Mouse (Mus musculus): ENCODE measurements around the gene Ppm1b. TPM values are rescaled to one million over a fixed set of nuclear protein-coding genes. Genes with fewer than 3 reads are reported as not detected.
"Not testable (repeated sequence)": the region's sequence is repeated elsewhere in the genome, so short reads cannot be mapped to it uniquely, and the experiment has no call there.

Ppm1b gene
- 116 and 122 TPM in 2 replicates for polyA plus RNA-seq (2016; fragmentation: Nextera tagmentation; extraction: Ambion mirVana)

DNA sequence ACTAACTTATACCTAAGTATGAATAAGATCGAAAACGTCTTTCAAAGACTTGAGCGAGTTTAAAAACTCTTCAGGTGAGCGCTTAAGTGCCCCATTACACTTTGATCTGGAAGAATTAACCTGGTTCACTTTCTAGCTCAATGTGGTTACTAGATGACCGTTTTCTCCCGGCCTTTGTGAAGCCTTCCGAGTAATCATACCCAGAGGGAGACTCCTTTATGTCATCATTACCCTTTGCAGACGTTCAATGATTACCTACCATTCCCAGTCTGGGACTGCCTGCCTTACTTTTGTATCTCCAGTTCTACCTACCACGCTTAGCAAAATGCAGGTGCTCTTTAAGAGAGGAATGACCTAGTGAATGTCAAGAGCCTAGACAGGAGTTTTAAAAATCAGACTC is at the start of gene Ppm1b:
Gene Ppm1b, plus strand, starts transcription at position 301 of the 400 bp plus-strand sequence.
- no peak for ATAC-seq (ENCODE audit: low FRiP score, low read depth)
- H3K36me3 ChIP-seq, result no peaks in the 10 kb centered on the region
- 33% methylated on average over 9 of the region's 9 CpGs for WGBS
- H3K9me3 ChIP-seq, result no peaks in the 10 kb centered on the region
- H3K4me3 ChIP-seq, result peak within 1 kb of the TSS; percentile 98
- no peaks in the 10 kb centered on the region for H3K27me3 ChIP-seq (replicated peaks)
- H3K4me1 ChIP-seq, result peaks cover 20% of the 10 kb centered on the region
- H3K9ac ChIP-seq, result peak within 1 kb of the TSS; percentile 49
- peak within 1 kb of the TSS; percentile 69 for H3K4me2 ChIP-seq (replicated peaks)
- peak within 1 kb of the TSS; percentile 70 for H3K27ac ChIP-seq

DNA sequence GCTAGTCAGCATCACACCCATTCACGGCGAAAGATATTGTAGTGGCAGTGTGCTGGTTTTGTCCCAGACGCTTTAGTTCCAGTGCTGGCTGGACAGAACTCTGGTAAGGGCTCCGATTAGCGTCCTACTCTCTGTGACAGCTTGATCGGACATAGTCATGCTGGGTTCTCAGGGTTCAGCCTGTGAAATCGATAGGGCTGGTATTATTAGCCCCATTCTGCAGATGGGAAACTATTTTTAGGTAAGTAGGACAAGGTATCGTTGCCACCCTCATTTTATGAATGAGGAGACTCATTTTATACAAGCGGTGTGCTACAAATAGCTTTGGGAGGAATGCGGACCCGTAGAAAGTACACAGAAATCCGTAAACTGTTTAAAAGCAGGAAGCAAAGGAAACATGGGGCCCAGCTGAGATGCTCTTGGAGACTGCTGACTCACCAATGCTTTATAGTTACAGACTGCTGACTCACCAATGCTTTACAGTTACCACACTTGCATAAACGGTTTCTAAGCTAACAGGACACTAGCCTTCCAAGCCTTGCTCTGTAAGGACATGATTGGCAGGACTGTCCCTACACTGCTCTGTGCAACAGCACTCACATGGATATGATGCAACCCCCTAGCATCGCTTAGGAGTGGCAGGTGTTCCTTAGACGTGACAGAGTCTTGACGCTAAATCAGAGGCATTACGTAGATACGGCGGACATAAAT is 34.7 kb upstream of the Ppm1b start:
- Histone ChIP-seq H3K36me3 (no peaks in the 10 kb centered on the region), H3K27ac (no peak overlapping the region), H3K9ac (no peak overlapping the region), H3K4me2 (replicated peaks) (no peak overlapping the region), H3K27me3 (replicated peaks) (no peaks in the 10 kb centered on the region), H3K4me1 (no peaks in the 10 kb centered on the region), H3K4me3 (no peak overlapping the region), H3K9me3 (no peaks in the 10 kb centered on the region)
- no peak for ATAC-seq (ENCODE audit: low FRiP score, low read depth)
- 88% methylated on average over 19 of the region's 19 CpGs for WGBS

DNA sequence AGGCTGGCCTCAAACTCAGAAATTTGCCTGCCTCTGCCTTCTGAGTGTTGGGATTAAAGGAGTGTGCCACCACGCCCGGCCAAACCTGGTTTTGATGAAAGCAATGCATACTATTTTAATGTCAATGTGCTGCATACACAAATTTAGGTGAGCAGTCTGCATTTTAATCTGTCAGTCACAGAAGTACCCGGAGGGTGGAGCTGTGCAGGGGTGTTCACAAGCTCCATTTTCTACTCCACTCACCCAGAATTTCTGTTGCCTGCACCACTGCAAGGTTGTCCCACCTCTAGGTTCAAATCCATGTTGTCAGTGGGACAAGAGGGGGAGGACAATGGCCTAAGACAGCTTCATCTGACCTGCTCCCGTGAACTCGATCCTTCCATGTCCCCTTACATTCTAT is 31.8 kb upstream of the Ppm1b start:
- no peak overlapping the region for H3K4me2 ChIP-seq (replicated peaks)
- no peaks in the 10 kb centered on the region for H3K4me1 ChIP-seq
- no peaks in the 10 kb centered on the region for H3K36me3 ChIP-seq
- H3K9ac ChIP-seq, result no peak overlapping the region
- 94% methylated on average over 5 of the region's 5 CpGs for WGBS
- ATAC-seq (ENCODE audit: low FRiP score, low read depth), result no peak
- H3K27me3 ChIP-seq (replicated peaks), result no peaks in the 10 kb centered on the region
- H3K4me3 ChIP-seq, result no peak overlapping the region
- no peak overlapping the region for H3K27ac ChIP-seq
- no peaks in the 10 kb centered on the region for H3K9me3 ChIP-seq

DNA sequence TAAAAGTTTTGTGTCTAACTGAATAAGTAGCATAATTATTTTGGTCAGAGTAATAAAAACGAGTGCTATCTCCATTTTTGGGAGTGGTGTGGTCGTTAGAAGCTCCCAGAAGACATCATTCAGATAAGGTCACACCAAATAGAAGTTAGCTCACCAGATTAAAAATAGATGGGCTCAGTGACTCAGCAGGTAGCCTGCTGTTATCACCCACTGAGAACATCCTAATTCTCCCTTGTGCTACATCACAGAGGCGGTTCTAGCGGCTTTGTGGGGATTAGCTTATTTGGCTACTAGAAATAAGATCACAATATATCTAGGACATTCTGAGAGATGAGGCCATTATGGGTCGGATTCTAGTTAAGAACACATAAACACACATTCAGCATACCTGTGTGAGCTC is 30.3 kb upstream of the Ppm1b start:
- no peak overlapping the region for H3K4me2 ChIP-seq (replicated peaks)
- ATAC-seq (ENCODE audit: low FRiP score, low read depth), result no peak
- H3K9ac ChIP-seq, result no peak overlapping the region
- no peaks in the 10 kb centered on the region for H3K4me1 ChIP-seq
- no peaks in the 10 kb centered on the region for H3K9me3 ChIP-seq
- WGBS, result 68% methylated on average over 5 of the region's 5 CpGs
- no peaks in the 10 kb centered on the region for H3K36me3 ChIP-seq
- H3K4me3 ChIP-seq, result no peak overlapping the region
- no peak overlapping the region for H3K27ac ChIP-seq
- H3K27me3 ChIP-seq (replicated peaks), result no peaks in the 10 kb centered on the region

DNA sequence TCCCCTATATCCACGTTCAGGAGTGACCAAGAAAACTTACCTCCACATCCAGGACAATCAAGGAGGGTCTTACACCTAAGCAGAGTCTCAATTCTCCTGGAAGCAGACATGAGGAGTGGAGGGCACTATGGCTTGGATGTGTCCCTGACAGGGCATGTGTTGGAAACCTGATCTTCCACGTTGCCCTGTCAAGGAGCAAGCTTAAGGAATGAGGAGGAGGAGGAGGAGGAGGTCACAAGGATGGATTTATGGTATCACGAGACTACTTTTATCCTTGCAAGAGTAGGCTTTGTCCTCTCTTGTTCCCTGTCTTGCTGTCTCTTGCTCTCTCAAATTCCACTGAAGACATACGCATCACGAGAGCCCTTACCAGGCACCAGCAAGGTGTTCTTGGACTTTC is 29.0 kb upstream of the Ppm1b start:
- WGBS, result 77% methylated on average over 5 of the region's 5 CpGs

DNA sequence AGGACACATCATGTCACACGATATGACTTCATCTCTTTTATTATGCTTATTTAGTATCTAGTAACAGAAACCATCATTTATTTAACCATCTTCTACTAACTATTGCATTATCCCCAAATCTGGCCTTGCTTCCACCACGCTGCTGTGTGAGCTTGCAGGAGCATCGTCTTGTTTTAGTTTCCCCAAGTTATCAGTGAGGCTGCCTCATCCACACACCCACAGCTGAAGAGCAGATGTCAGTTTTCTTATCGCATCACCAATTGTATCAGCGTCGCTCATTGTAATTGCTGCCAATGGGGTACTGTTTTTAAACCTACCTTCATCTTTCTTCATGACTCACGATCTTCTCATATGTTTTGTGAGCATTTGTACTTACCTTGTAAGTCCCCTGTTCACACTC is 23.6 kb upstream of the Ppm1b start:
- H3K4me2 ChIP-seq (replicated peaks), result no peak overlapping the region
- ATAC-seq (ENCODE audit: low FRiP score, low read depth), result no peak
- no peaks in the 10 kb centered on the region for H3K27me3 ChIP-seq (replicated peaks)
- no peaks in the 10 kb centered on the region for H3K9me3 ChIP-seq
- no peak overlapping the region for H3K9ac ChIP-seq
- WGBS, result 95% methylated on average over 7 of the region's 7 CpGs
- no peak overlapping the region for H3K27ac ChIP-seq
- no peaks in the 10 kb centered on the region for H3K4me1 ChIP-seq
- H3K4me3 ChIP-seq, result no peak overlapping the region
- H3K36me3 ChIP-seq, result no peaks in the 10 kb centered on the region

More for the DNA sequence above, 29.0 kb upstream of the Ppm1b start:
- Histone ChIP-seq H3K9ac (no peak overlapping the region), H3K9me3 (no peaks in the 10 kb centered on the region), H3K4me2 (replicated peaks) (no peak overlapping the region), H3K27me3 (replicated peaks) (no peaks in the 10 kb centered on the region), H3K4me3 (no peak overlapping the region), H3K36me3 (no peaks in the 10 kb centered on the region), H3K27ac (no peak overlapping the region), H3K4me1 (no peaks in the 10 kb centered on the region)
- no peak for ATAC-seq (ENCODE audit: low FRiP score, low read depth)

DNA sequence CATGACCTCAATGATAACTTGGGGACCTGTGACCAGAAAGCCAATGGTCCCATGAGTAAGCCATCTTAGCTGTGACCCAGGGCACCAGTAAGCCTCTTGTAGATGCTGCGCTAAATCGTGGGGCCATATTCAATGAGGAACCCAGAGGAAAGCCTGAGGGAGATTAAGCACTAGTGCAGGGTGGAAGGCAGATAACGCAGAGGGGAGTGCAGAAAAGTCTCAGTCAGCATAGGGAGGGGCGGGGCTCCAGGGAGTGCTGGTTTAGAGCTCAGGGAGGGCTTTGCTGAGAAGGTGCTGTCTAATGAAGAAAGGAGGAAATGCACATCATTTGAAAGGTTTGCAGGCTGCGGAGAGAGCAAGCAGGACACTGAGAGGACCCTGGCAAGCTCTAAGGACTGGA is 22.6 kb upstream of the Ppm1b start:
- no peaks in the 10 kb centered on the region for H3K27me3 ChIP-seq (replicated peaks)
- no peak overlapping the region for H3K4me3 ChIP-seq
- no peaks in the 10 kb centered on the region for H3K4me1 ChIP-seq
- H3K9me3 ChIP-seq, result no peaks in the 10 kb centered on the region; the same call in 1 of the 2 replicates
- no peaks in the 10 kb centered on the region for H3K36me3 ChIP-seq
- no peak overlapping the region for H3K9ac ChIP-seq
- H3K4me2 ChIP-seq (replicated peaks), result no peak overlapping the region
- no peak for ATAC-seq (ENCODE audit: low FRiP score, low read depth)
- 73% methylated on average over 5 of the region's 5 CpGs for WGBS
- H3K27ac ChIP-seq, result no peak overlapping the region

DNA sequence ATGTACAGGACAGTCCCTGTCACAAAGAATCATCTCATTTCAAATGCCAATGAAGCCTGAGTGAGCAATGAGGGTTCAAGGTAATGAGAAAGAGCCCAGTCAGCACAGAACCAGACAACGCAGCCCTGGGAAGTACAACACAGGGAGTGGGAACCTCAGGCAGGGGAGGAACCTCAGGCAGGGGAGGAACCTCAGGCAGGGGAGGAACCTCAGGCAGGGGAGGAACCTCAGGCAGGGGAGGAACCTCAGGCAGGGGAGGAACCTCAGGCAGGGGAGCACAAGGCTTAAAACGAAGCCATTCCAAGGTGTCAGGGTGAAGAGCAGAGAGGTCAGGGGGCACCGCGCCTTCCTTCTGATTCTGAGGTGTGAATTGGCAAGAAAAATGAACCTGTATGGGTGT is 20.9 kb upstream of the Ppm1b start:
- not testable (repeated sequence) for H3K4me2 ChIP-seq (replicated peaks); H3K4me3 ChIP-seq; H3K27me3 ChIP-seq (replicated peaks); ATAC-seq (ENCODE audit: low FRiP score, low read depth); H3K4me1 ChIP-seq; H3K9ac ChIP-seq; H3K27ac ChIP-seq; H3K36me3 ChIP-seq; H3K9me3 ChIP-seq
- WGBS, result 68% methylated on average over 4 of the region's 4 CpGs

DNA sequence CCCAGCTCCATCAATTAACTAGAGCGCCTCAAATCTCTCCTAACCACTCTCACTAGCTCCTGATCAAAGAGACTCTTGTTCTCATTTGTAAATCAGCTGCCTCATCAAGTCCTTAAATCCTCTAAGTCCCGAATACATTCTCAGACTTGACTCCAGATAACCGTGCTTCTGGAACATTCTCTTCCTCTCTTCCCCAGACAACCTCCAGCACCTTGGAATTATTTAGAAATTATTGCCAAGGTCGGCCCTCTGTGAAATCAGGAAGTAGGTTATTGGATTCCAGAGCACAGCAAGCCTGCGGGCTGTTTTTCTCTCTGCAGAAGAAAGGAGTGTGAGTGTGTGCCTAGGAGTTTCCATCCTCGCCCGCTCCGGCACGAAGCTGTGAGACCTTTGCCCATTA is 20.2 kb upstream of the Ppm1b start:
- no peaks in the 10 kb centered on the region for H3K4me1 ChIP-seq
- H3K27ac ChIP-seq, result no peak overlapping the region
- ATAC-seq (ENCODE audit: low FRiP score, low read depth), result no peak
- H3K36me3 ChIP-seq, result no peaks in the 10 kb centered on the region
- H3K4me3 ChIP-seq, result no peak overlapping the region
- no peak overlapping the region for H3K4me2 ChIP-seq (replicated peaks)
- no peak overlapping the region for H3K9ac ChIP-seq
- H3K9me3 ChIP-seq, result no peaks in the 10 kb centered on the region; the same call in 1 of the 2 replicates
- H3K27me3 ChIP-seq (replicated peaks), result no peaks in the 10 kb centered on the region
- WGBS, result 67% methylated on average over 9 of the region's 9 CpGs

DNA sequence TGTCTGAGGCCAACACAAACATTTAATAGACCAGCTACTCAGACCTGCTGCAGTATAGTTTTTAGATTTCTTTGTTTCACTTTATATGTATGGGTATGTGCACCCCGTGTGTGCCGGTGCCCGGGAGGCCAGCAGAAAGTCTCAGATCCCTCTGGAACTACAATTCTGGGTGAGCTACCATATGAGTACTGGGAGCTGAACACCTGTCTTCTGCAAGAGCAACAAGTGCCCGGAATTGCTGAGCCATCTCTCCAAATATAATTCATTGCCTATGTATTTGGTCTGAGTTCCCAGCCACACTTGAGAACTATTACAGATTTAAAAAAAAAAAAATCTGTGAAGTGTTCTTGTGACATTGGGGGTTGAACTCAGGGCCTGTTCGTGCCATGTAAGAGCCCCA is 19.7 kb upstream of the Ppm1b start:
- ATAC-seq (ENCODE audit: low FRiP score, low read depth), result no peak
- Histone ChIP-seq H3K4me1 (no peaks in the 10 kb centered on the region), H3K4me2 (replicated peaks) (no peak overlapping the region), H3K27ac (no peak overlapping the region), H3K9me3 (no peaks in the 10 kb centered on the region; the same call in 1 of the 2 replicates), H3K4me3 (no peak overlapping the region), H3K36me3 (no peaks in the 10 kb centered on the region), H3K9ac (no peak overlapping the region), H3K27me3 (replicated peaks) (no peaks in the 10 kb centered on the region)
- WGBS, result 95% methylated on average over 5 of the region's 5 CpGs

DNA sequence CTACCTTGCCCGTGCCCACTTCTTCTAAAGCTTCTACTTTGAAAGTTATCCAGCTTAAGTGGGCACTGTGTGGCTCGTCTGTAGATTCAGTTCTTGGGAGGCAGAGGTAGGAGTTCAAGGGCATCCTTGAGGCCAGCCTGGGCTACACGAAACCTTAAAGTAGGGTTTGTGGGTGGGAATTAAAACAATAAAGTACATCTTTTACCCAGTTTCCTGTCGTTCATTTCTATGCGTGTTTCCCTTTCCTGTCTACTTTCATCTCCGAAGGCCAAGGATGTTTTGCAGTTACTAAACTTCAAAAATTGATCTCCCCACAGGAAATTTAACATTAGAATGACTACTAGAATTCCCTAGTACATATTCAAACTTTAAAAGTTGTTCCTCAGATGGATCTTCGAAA is 19.3 kb upstream of the Ppm1b start:
- H3K4me2 ChIP-seq (replicated peaks), result no peak overlapping the region
- H3K36me3 ChIP-seq, result no peaks in the 10 kb centered on the region
- H3K4me1 ChIP-seq, result no peaks in the 10 kb centered on the region
- H3K27me3 ChIP-seq (replicated peaks), result no peaks in the 10 kb centered on the region
- ATAC-seq (ENCODE audit: low FRiP score, low read depth), result no peak
- H3K9ac ChIP-seq, result no peak overlapping the region
- WGBS, result 92% methylated on average over 7 of the region's 7 CpGs
- H3K4me3 ChIP-seq, result no peak overlapping the region
- no peaks in the 10 kb centered on the region; the same call in 1 of the 2 replicates for H3K9me3 ChIP-seq
- no peak overlapping the region for H3K27ac ChIP-seq

DNA sequence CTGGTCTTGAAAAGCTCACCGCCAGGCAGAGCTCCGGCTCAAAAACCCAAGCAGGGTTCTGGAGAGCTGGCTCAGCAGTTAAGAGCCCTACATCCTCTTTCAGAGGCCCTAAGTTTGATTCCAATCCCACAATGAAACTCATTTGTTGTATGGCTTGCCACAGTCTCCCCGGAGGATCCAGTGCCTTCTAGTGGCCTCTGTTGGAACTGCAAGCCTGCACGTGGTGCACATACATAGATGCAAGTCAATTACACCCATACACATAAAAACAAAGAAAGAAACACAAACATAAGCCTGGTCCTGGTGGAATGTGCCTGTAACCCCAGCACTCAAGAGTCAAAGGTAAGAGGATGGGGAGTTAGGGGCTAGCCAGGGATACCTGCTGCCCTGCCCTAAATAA is 18.3 kb upstream of the Ppm1b start:
- no peak overlapping the region for H3K27ac ChIP-seq
- H3K4me3 ChIP-seq, result no peak overlapping the region
- no peaks in the 10 kb centered on the region for H3K4me1 ChIP-seq
- H3K27me3 ChIP-seq (replicated peaks), result no peaks in the 10 kb centered on the region
- H3K9me3 ChIP-seq, result no peaks in the 10 kb centered on the region; the same call in 1 of the 2 replicates
- no peak overlapping the region for H3K4me2 ChIP-seq (replicated peaks)
- H3K36me3 ChIP-seq, result no peaks in the 10 kb centered on the region
- 95% methylated on average over 4 of the region's 4 CpGs for WGBS
- no peak for ATAC-seq (ENCODE audit: low FRiP score, low read depth)
- H3K9ac ChIP-seq, result no peak overlapping the region

Data from neural tube, embryonic 12.5 days (tissue).